Mouse (Mus musculus): ENCODE results near the gene Rps7. TPM values are rescaled to one million over a fixed set of nuclear protein-coding genes. Genes with fewer than 3 reads are reported as not detected.
A peak's percentile ranks its signal among the peaks of the same experiment; 100 is the strongest.

The Rps7 gene
- polyA plus RNA-seq, 1 experiment, result not detected

- H3K27ac ChIP-seq (ENCODE audit: insufficient read depth, low read depth, low read length), result no peak overlapping the region
- peaks cover 4% of the 10 kb centered on the region; the same call in 1 of the 2 replicates for H3K4me1 ChIP-seq (ENCODE audit: control insufficient read depth, insufficient read depth, low read length)
- no peak overlapping the region for H3K4me3 ChIP-seq (ENCODE audit: insufficient read depth, low read depth, low read length)
- no peak for TF ChIP-seq POLR2A (IDR thresholded peaks at IDR 0.05; ENCODE audit: insufficient read depth, low read depth, low read length)
- no peak for TF ChIP-seq CTCF (IDR thresholded peaks at IDR 0.05; ENCODE audit: insufficient read depth, low read depth, low read length)
- 70% methylated on average over 2 of the region's 2 CpGs for WGBS
These were observed 37.2 kb downstream of the Rps7 start for GRCm38 (mm10) chr12:28598526-28598991.

GRCm38 (mm10) chr12:28598110-28598509, 37.6 kb downstream of the Rps7 start:
- WGBS, result 80% methylated on average over 3 of the region's 3 CpGs
- Histone ChIP-seq H3K27ac (ENCODE audit: insufficient read depth, low read depth, low read length) (no peak overlapping the region), H3K4me1 (ENCODE audit: control insufficient read depth, insufficient read depth, low read length) (peaks cover 4% of the 10 kb centered on the region; the same call in 1 of the 2 replicates), H3K4me3 (ENCODE audit: insufficient read depth, low read depth, low read length) (no peak overlapping the region)
- TF ChIP-seq CTCF (IDR thresholded peaks at IDR 0.05; ENCODE audit: insufficient read depth, low read depth, low read length), result no peak
- TF ChIP-seq POLR2A (IDR thresholded peaks at IDR 0.05; ENCODE audit: insufficient read depth, low read depth, low read length), result no peak

GRCm38 (mm10) chr12:28597699-28598098, 38.1 kb downstream of the Rps7 start:
- TF ChIP-seq POLR2A (IDR thresholded peaks at IDR 0.05; ENCODE audit: insufficient read depth, low read depth, low read length) (no peak), CTCF (IDR thresholded peaks at IDR 0.05; ENCODE audit: insufficient read depth, low read depth, low read length) (no peak)
- H3K4me1 ChIP-seq (ENCODE audit: control insufficient read depth, insufficient read depth, low read length), result peaks cover 4% of the 10 kb centered on the region; the same call in 1 of the 2 replicates
- H3K4me3 ChIP-seq (ENCODE audit: insufficient read depth, low read depth, low read length), result no peak overlapping the region
- whole genome bisulfite sequencing, result 69% methylated on average over 9 of the region's 9 CpGs
- H3K27ac ChIP-seq (ENCODE audit: insufficient read depth, low read depth, low read length), result no peak overlapping the region

GRCm38 (mm10) chr12:28596851-28597250, 38.9 kb downstream of the Rps7 start:
- Histone ChIP-seq H3K4me1 (ENCODE audit: control insufficient read depth, insufficient read depth, low read length) (no peaks in the 10 kb centered on the region), H3K4me3 (ENCODE audit: insufficient read depth, low read depth, low read length) (no peak overlapping the region), H3K27ac (ENCODE audit: insufficient read depth, low read depth, low read length) (no peak overlapping the region)
- no peak for TF ChIP-seq POLR2A (IDR thresholded peaks at IDR 0.05; ENCODE audit: insufficient read depth, low read depth, low read length)
- TF ChIP-seq CTCF (IDR thresholded peaks at IDR 0.05; ENCODE audit: insufficient read depth, low read depth, low read length), result no peak

- peaks cover 16% of the 10 kb centered on the region for H3K4me1 ChIP-seq (ENCODE audit: control insufficient read depth, insufficient read depth, low read length)
- no peak overlapping the region for H3K27ac ChIP-seq (ENCODE audit: insufficient read depth, low read depth, low read length)
- WGBS, result 66% methylated on average over 13 of the region's 13 CpGs
- H3K4me3 ChIP-seq (ENCODE audit: insufficient read depth, low read depth, low read length), result no peak overlapping the region
- no peak for TF ChIP-seq POLR2A (IDR thresholded peaks at IDR 0.05; ENCODE audit: insufficient read depth, low read depth, low read length)
- no peak for TF ChIP-seq CTCF (IDR thresholded peaks at IDR 0.05; ENCODE audit: insufficient read depth, low read depth, low read length)
These were observed 45.3 kb downstream of the Rps7 start for GRCm38 (mm10) chr12:28590428-28590827.

GRCm38 (mm10) chr12:28589090-28589868, 46.5 kb downstream of the Rps7 start:
- Histone ChIP-seq H3K27ac (ENCODE audit: insufficient read depth, low read depth, low read length) (peak overlapping the region; percentile 43; the same call in 1 of the 2 replicates), H3K4me3 (ENCODE audit: insufficient read depth, low read depth, low read length) (peak overlapping the region; percentile 22), H3K4me1 (ENCODE audit: control insufficient read depth, insufficient read depth, low read length) (peaks cover 16% of the 10 kb centered on the region)
- WGBS, result 9% methylated on average over 24 of the region's 24 CpGs
- TF ChIP-seq CTCF (IDR thresholded peaks at IDR 0.05; ENCODE audit: insufficient read depth, low read depth, low read length) (peak; percentile 79), POLR2A (IDR thresholded peaks at IDR 0.05; ENCODE audit: insufficient read depth, low read depth, low read length) (no peak)

- WGBS, result 40% methylated on average over 6 of the region's 6 CpGs
- 0 out of 2 replicates have a peak overlapping the region, but pooled peaks have one; percentile 25 for H3K27ac ChIP-seq (ENCODE audit: insufficient read depth, low read depth, low read length)
- H3K4me3 ChIP-seq (ENCODE audit: insufficient read depth, low read depth, low read length), result no peak overlapping the region
- TF ChIP-seq CTCF (IDR thresholded peaks at IDR 0.05; ENCODE audit: insufficient read depth, low read depth, low read length) (no peak), POLR2A (IDR thresholded peaks at IDR 0.05; ENCODE audit: insufficient read depth, low read depth, low read length) (no peak)
- peaks cover 19% of the 10 kb centered on the region for H3K4me1 ChIP-seq (ENCODE audit: control insufficient read depth, insufficient read depth, low read length)
These were observed 47.8 kb downstream of the Rps7 start for GRCm38 (mm10) chr12:28587949-28588348.

- no peak for TF ChIP-seq CTCF (IDR thresholded peaks at IDR 0.05; ENCODE audit: insufficient read depth, low read depth, low read length)
- TF ChIP-seq POLR2A (IDR thresholded peaks at IDR 0.05; ENCODE audit: insufficient read depth, low read depth, low read length), result no peak
- Histone ChIP-seq H3K27ac (ENCODE audit: insufficient read depth, low read depth, low read length) (no peak overlapping the region), H3K4me3 (ENCODE audit: insufficient read depth, low read depth, low read length) (no peak overlapping the region), H3K4me1 (ENCODE audit: control insufficient read depth, insufficient read depth, low read length) (peaks cover 14% of the 10 kb centered on the region)
- WGBS, result 42% methylated on average over 3 of the region's 3 CpGs
These were observed 51.7 kb downstream of the Rps7 start for GRCm38 (mm10) chr12:28584036-28584435.

- 92% methylated on average over 8 of the region's 8 CpGs for WGBS
- Histone ChIP-seq H3K4me1 (ENCODE audit: control insufficient read depth, insufficient read depth, low read length) (0 out of 2 replicates have a peak, but pooled peaks cover 3% of the 10 kb centered on the region), H3K4me3 (ENCODE audit: insufficient read depth, low read depth, low read length) (no peak within 1 kb of the TSS), H3K27ac (ENCODE audit: insufficient read depth, low read depth, low read length) (no peak within 1 kb of the TSS)
- TF ChIP-seq POLR2A (IDR thresholded peaks at IDR 0.05; ENCODE audit: insufficient read depth, low read depth, low read length) (no peak), CTCF (IDR thresholded peaks at IDR 0.05; ENCODE audit: insufficient read depth, low read depth, low read length) (no peak)
These were observed 53.3 kb downstream of the Rps7 start, which contains the start of gene Allc for GRCm38 (mm10) chr12:28582423-28582822. Gene Allc, minus strand, starts transcription at chr12:28582523.

Other genes with a start within 250 kb of the Rps7 start
- gene Dcdc2c, start 83.6 kb downstream of the Rps7 start, polyA plus RNA-seq (2012; ENCODE audit: insufficient read depth, insufficient read length, low replicate concordance, missing spikeins), result not detected in 2 replicates
- gene Allc, start 53.4 kb downstream of the Rps7 start, polyA plus RNA-seq (2012; ENCODE audit: insufficient read depth, insufficient read length, low replicate concordance, missing spikeins), result not detected in 2 replicates
- not detected in 2 replicates for gene Colec11, start 12.6 kb downstream of the Rps7 start, polyA plus RNA-seq (2012; ENCODE audit: insufficient read depth, insufficient read length, low replicate concordance, missing spikeins)
- gene Rnaseh1, start 13.6 kb upstream of the Rps7 start, polyA plus RNA-seq (2012; ENCODE audit: insufficient read depth, insufficient read length, low replicate concordance, missing spikeins), result not detected in 2 replicates
- gene Adi1, start 39.3 kb upstream of the Rps7 start, polyA plus RNA-seq (2012; ENCODE audit: insufficient read depth, insufficient read length, low replicate concordance, missing spikeins), result not detected in 2 replicates
- gene Trappc12, start 114.5 kb upstream of the Rps7 start, polyA plus RNA-seq (2012; ENCODE audit: insufficient read depth, insufficient read length, low replicate concordance, missing spikeins), result not detected in 2 replicates
- gene Eipr1, start 115.8 kb upstream of the Rps7 start, polyA plus RNA-seq (2012; ENCODE audit: insufficient read depth, insufficient read length, low replicate concordance, missing spikeins), result not detected in 2 replicates

All from olfactory bulb, adult 2 months (tissue).